Mouse (Mus musculus): ENCODE measurements around the gene Asb3.

- no peak for TF ChIP-seq CTCF (IDR thresholded peaks at IDR 0.05; ENCODE audit: low read depth)
- no peak for TF ChIP-seq EP300 (IDR thresholded peaks at IDR 0.05; ENCODE audit: low read depth)
Measured at GRCm38 (mm10) chr11:30998704-30999103, 113.5 kb downstream of the Asb3 start.
